Mouse (Mus musculus): ENCODE measurements around the gene Rnpepl1. TPM values are rescaled to one million over a fixed set of nuclear protein-coding genes. Genes with fewer than 3 reads are reported as not detected.
A peak's percentile ranks its signal among the peaks of the same experiment; 100 is the strongest.

Rnpepl1 gene
- total and polyA plus RNA-seq, 2 experiments from 2014 or later = 36.3 to 73.2 TPM

GRCm38 (mm10) chr1:92907632-92908360 lies 2.8 kb upstream of the Rnpepl1 start:
- Histone ChIP-seq H3K4me3 (ENCODE audit: low read depth, low read length) (peak overlapping the region; percentile 71), H3K4me2 (ENCODE audit: low read depth, low read length) (peak overlapping the region; percentile 86), H3K27me3 (ENCODE audit: control insufficient read depth, insufficient read depth, low read length) (no peaks in the 10 kb centered on the region), H3K27ac (ENCODE audit: low read depth) (peak overlapping the region; percentile 88), H3K9ac (replicated peaks; ENCODE audit: low read depth, low read length) (peak overlapping the region; percentile 61), H3K4me1 (ENCODE audit: control insufficient read depth, insufficient read depth) (peaks cover 27% of the 10 kb centered on the region), H3K36me3 (replicated peaks; ENCODE audit: control insufficient read depth, insufficient read depth, low read length) (peaks cover 1% of the 10 kb centered on the region; the same call in 1 of the 2 replicates), H3K9me3 (replicated peaks; ENCODE audit: control insufficient read depth, low read length) (no peaks in the 10 kb centered on the region)
- ATAC-seq (ENCODE audit: insufficient read depth, low read depth) (no peak), DNase-seq (ENCODE audit: low spot score) (no peak)
- 40% methylated on average over 20 of the region's 20 CpGs for WGBS
- TF ChIP-seq EP300 (IDR thresholded peaks at IDR 0.05; ENCODE audit: low read depth) (no peak), CTCF (IDR thresholded peaks at IDR 0.05; ENCODE audit: low read depth) (no peak)

GRCm38 (mm10) chr1:92908664-92909063 lies 1.9 kb upstream of the Rnpepl1 start:
- Histone ChIP-seq H3K9ac (replicated peaks; ENCODE audit: low read depth, low read length) (no peak overlapping the region), H3K36me3 (replicated peaks; ENCODE audit: control insufficient read depth, insufficient read depth, low read length) (peaks cover 4% of the 10 kb centered on the region; the same call in 1 of the 2 replicates), H3K9me3 (replicated peaks; ENCODE audit: control insufficient read depth, low read length) (no peaks in the 10 kb centered on the region), H3K27me3 (ENCODE audit: control insufficient read depth, insufficient read depth, low read length) (no peaks in the 10 kb centered on the region), H3K4me3 (ENCODE audit: low read depth, low read length) (no peak overlapping the region), H3K4me1 (ENCODE audit: control insufficient read depth, insufficient read depth) (peaks cover 26% of the 10 kb centered on the region), H3K27ac (ENCODE audit: low read depth) (no peak overlapping the region), H3K4me2 (ENCODE audit: low read depth, low read length) (no peak overlapping the region)
- TF ChIP-seq EP300 (IDR thresholded peaks at IDR 0.05; ENCODE audit: low read depth) (no peak), CTCF (IDR thresholded peaks at IDR 0.05; ENCODE audit: low read depth) (no peak)
- DNase-seq (ENCODE audit: low spot score) (no peak), ATAC-seq (ENCODE audit: insufficient read depth, low read depth) (no peak)
- WGBS = 91% methylated on average over 3 of the region's 3 CpGs

GRCm38 (mm10) chr1:92909068-92909467 lies 1.5 kb upstream of the Rnpepl1 start:
- Histone ChIP-seq H3K4me3 (ENCODE audit: low read depth, low read length) (no peak overlapping the region), H3K4me1 (ENCODE audit: control insufficient read depth, insufficient read depth) (peaks cover 26% of the 10 kb centered on the region), H3K9ac (replicated peaks; ENCODE audit: low read depth, low read length) (no peak overlapping the region), H3K27me3 (ENCODE audit: control insufficient read depth, insufficient read depth, low read length) (no peaks in the 10 kb centered on the region), H3K9me3 (replicated peaks; ENCODE audit: control insufficient read depth, low read length) (no peaks in the 10 kb centered on the region), H3K36me3 (replicated peaks; ENCODE audit: control insufficient read depth, insufficient read depth, low read length) (peaks cover 4% of the 10 kb centered on the region; the same call in 1 of the 2 replicates), H3K27ac (ENCODE audit: low read depth) (no peak overlapping the region), H3K4me2 (ENCODE audit: low read depth, low read length) (no peak overlapping the region)
- no peak for ATAC-seq (ENCODE audit: insufficient read depth, low read depth)
- TF ChIP-seq CTCF (IDR thresholded peaks at IDR 0.05; ENCODE audit: low read depth) = peak; percentile 25; the same call in 1 of the 2 replicates
- no peak for TF ChIP-seq EP300 (IDR thresholded peaks at IDR 0.05; ENCODE audit: low read depth)
- DNase-seq (ENCODE audit: low spot score) = no peak
- 70% methylated on average over 4 of the region's 4 CpGs for WGBS

- Histone ChIP-seq H3K4me2 (ENCODE audit: low read depth, low read length) (peak overlapping the region; percentile 97), H3K9me3 (replicated peaks; ENCODE audit: control insufficient read depth, low read length) (no peaks in the 10 kb centered on the region), H3K9ac (replicated peaks; ENCODE audit: low read depth, low read length) (peak overlapping the region; percentile 91), H3K4me1 (ENCODE audit: control insufficient read depth, insufficient read depth) (peaks cover 26% of the 10 kb centered on the region), H3K27ac (ENCODE audit: low read depth) (peak overlapping the region; percentile 95), H3K36me3 (replicated peaks; ENCODE audit: control insufficient read depth, insufficient read depth, low read length) (peaks cover 18% of the 10 kb centered on the region), H3K4me3 (ENCODE audit: low read depth, low read length) (peak overlapping the region; percentile 69), H3K27me3 (ENCODE audit: control insufficient read depth, insufficient read depth, low read length) (no peaks in the 10 kb centered on the region)
- TF ChIP-seq EP300 (IDR thresholded peaks at IDR 0.05; ENCODE audit: low read depth) (no peak), CTCF (IDR thresholded peaks at IDR 0.05; ENCODE audit: low read depth) (no peak)
- ATAC-seq (ENCODE audit: insufficient read depth, low read depth) (peak; percentile 38), DNase-seq (ENCODE audit: low spot score) (peak; percentile 43)
- WGBS = under 1% methylated on average over 52 of the region's 85 CpGs
Measured at GRCm38 (mm10) chr1:92910925-92911720, 540 bp downstream of the Rnpepl1 start.

GRCm38 (mm10) chr1:92911721-92912138 lies 1.1 kb downstream of the Rnpepl1 start:
- Histone ChIP-seq H3K9ac (replicated peaks; ENCODE audit: low read depth, low read length) (peak overlapping the region; percentile 91), H3K27ac (ENCODE audit: low read depth) (peak overlapping the region; percentile 95), H3K4me1 (ENCODE audit: control insufficient read depth, insufficient read depth) (peaks cover 26% of the 10 kb centered on the region), H3K4me3 (ENCODE audit: low read depth, low read length) (peak overlapping the region; percentile 69), H3K27me3 (ENCODE audit: control insufficient read depth, insufficient read depth, low read length) (no peaks in the 10 kb centered on the region), H3K9me3 (replicated peaks; ENCODE audit: control insufficient read depth, low read length) (no peaks in the 10 kb centered on the region), H3K4me2 (ENCODE audit: low read depth, low read length) (peak overlapping the region; percentile 97), H3K36me3 (replicated peaks; ENCODE audit: control insufficient read depth, insufficient read depth, low read length) (peaks cover 24% of the 10 kb centered on the region)
- DNase-seq (ENCODE audit: low spot score) = no peak
- TF ChIP-seq EP300 (IDR thresholded peaks at IDR 0.05; ENCODE audit: low read depth) = no peak
- TF ChIP-seq CTCF (IDR thresholded peaks at IDR 0.05; ENCODE audit: low read depth) = no peak
- no peak for ATAC-seq (ENCODE audit: insufficient read depth, low read depth)
- 40% methylated on average over 8 of the region's 8 CpGs for WGBS
